Mouse (Mus musculus) olfactory bulb, adult 2 months (tissue): ENCODE data around the gene Psmg1. TPM values are rescaled to one million over a fixed set of nuclear protein-coding genes. Genes with fewer than 3 reads are reported as not detected.

Experiments
- H3K27ac ChIP-seq: fragments of 200-500 bp; 2 replicates; pipeline ENCODE4 v1.5.1; 2012; ENCODE audit warnings: low read depth, low read length; ENCODE audit not compliant: insufficient read depth
- H3K4me1 ChIP-seq: fragments of 200-500 bp; 2 replicates; pipeline ENCODE4 v1.6.1; 2012; ENCODE audit warnings: low read length; ENCODE audit not compliant: control insufficient read depth, insufficient read depth
- H3K4me3 ChIP-seq: fragments of 200-500 bp; 2 replicates; pipeline ENCODE4 v1.5.1; 2012; ENCODE audit warnings: mild to moderate bottlenecking, low read depth, low read length, moderate library complexity; ENCODE audit not compliant: insufficient read depth
- CTCF ChIP-seq: fragments of 200-500 bp; IDR thresholded peaks from 2 replicates; pipeline ENCODE4 v1.5.1; 2012; ENCODE audit warnings: low read depth, mild to moderate bottlenecking, low read length, moderate library complexity; ENCODE audit not compliant: insufficient read depth
- POLR2A ChIP-seq: fragments of 200-500 bp; IDR thresholded peaks from 2 replicates; pipeline ENCODE4 v1.6.1; 2012; ENCODE audit warnings: mild to moderate bottlenecking, low read depth, low read length, moderate library complexity; ENCODE audit not compliant: insufficient read depth
- WGBS: fragments of 180-500 bp; shearing (Covaris S2); methylation state at CpG from one replicate; pipeline ENCODE4 v1.1.7; 2018; 5-methylcytosine and 5-hydroxymethylcytosine counted together
- polyA plus RNA-seq: library from polyadenylated mRNA; stranded (reverse); fragments of >200 nt; gene quantifications from 2 replicates; pipeline ENCODE4 v1.2.4, GENCODE M21; 2012; ENCODE audit warnings: low replicate concordance; ENCODE audit not compliant: missing spikeins, insufficient read depth, insufficient read length

The Psmg1 gene
- polyA plus RNA-seq, 1 experiment: not detected

DNA sequence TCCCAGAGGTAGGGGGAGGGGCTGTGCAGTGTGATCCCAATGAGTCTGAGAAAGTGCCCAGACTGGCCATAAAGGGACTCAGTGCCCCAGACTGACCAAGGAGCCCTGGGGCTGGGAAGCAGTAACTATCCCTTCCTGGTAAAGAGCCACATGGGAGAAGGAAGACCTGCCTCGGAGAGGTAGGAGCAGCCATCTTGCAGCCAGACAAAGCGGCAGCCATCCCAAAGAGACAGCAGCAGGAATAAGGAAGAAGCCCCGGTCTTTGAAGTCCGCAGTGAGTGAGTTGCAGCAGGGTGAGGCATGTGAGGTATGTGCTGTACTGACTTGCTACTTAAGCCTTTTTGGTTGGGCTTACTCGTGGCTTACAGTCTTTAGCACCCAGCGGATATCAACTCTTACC, 47.6 kb downstream of the Psmg1 start:
- Histone ChIP-seq H3K4me1 (peaks cover 6% of the 10 kb centered on the region), H3K27ac (no peak overlapping the region), H3K4me3 (no peak overlapping the region)
- 91% methylated on average over 6 of the region's 6 CpGs for WGBS
- TF ChIP-seq POLR2A (no peak), CTCF (no peak)

DNA sequence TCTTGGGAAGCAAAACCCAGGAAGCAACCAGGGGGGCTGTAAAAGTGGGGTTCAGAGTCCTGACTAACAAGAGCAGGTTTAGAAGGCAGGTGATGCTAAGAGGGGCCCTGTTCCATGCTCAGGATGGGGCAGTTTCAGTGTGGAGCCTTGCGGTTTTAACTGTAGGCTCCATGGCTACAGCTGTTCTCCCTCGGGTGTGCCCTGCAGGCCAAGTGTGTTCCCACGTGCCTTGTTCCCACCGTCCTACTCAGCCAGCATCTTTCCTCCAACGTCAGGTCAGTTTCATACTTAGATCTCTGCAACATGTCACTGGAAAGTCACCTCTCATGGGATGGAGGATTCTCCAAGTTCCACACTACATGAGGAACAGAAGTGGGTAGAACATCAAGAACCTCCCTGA, 49.2 kb downstream of the Psmg1 start:
- TF ChIP-seq POLR2A: no peak
- no peak for TF ChIP-seq CTCF
- Histone ChIP-seq H3K4me3 (no peak overlapping the region), H3K27ac (no peak overlapping the region), H3K4me1 (peaks cover 6% of the 10 kb centered on the region)
- WGBS: 92% methylated on average over 5 of the region's 5 CpGs

DNA sequence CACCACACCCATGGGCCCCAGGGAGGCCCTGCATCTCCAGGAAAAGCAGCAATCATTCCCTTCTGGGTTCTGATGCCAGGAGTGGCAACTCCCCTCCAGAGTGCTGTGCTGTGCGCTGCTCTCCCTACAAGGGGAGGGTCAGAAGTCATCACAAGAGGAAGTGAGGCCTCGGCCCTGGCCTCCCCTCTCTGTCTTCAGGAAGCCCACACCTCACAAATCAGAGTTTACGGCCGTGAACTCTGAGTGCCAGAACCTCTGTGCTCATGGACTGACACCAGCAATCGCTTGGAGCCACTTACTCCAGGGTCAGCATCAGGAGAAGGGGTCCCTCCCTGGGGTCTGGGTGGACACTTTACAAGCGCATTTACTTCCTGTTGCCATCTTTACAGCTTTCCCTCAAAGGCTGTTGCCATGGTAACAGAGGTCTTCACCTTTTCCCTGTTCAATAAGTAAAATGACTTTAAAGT, 55.2 kb downstream of the Psmg1 start:
- Histone ChIP-seq H3K4me1 (no peaks in the 10 kb centered on the region), H3K27ac (no peak overlapping the region), H3K4me3 (no peak overlapping the region)
- TF ChIP-seq CTCF: no peak
- TF ChIP-seq POLR2A: no peak
- 92% methylated on average over 6 of the region's 6 CpGs for WGBS

- Histone ChIP-seq H3K27ac (no peak overlapping the region), H3K4me1 (peaks cover 3% of the 10 kb centered on the region; the same call in 1 of the 2 replicates), H3K4me3 (no peak overlapping the region)
- 80% methylated on average over 6 of the region's 6 CpGs for WGBS
- TF ChIP-seq POLR2A: no peak
- TF ChIP-seq CTCF: no peak
These were observed 57.9 kb downstream of the Psmg1 start for GRCm38 (mm10) chr16:95932860-95933259.

- H3K4me3 ChIP-seq: no peak overlapping the region
- WGBS: 94% methylated on average over 12 of the region's 12 CpGs
- TF ChIP-seq POLR2A: no peak
- no peak for TF ChIP-seq CTCF
- H3K27ac ChIP-seq: no peak overlapping the region
- H3K4me1 ChIP-seq: peaks cover 3% of the 10 kb centered on the region; the same call in 1 of the 2 replicates
These were observed 59.3 kb downstream of the Psmg1 start for GRCm38 (mm10) chr16:95931509-95931908.

Other genes starting within 250 kb of the Psmg1 start
- gene Brwd1, start 91.6 kb upstream of the Psmg1 start, polyA plus RNA-seq: 395 and 462 TPM in 2 replicates
- gene Hmgn1, start 136.8 kb upstream of the Psmg1 start, polyA plus RNA-seq: not detected in 2 replicates
- not detected in 2 replicates for gene Wrb, start 154.4 kb upstream of the Psmg1 start, polyA plus RNA-seq
- gene Lca5l, start 201.3 kb upstream of the Psmg1 start, polyA plus RNA-seq: not detected in 2 replicates
- gene Sh3bgr, start 209.5 kb upstream of the Psmg1 start, polyA plus RNA-seq: not detected in 2 replicates
- not detected in 2 replicates for gene B3galt5, start 244.8 kb upstream of the Psmg1 start, polyA plus RNA-seq